Mouse (Mus musculus) myocyte (in vitro differentiated cells): Measurements from ENCODE around the gene Wdcp.

ENCODE experiments used
- E2F4 ChIP-seq: IDR thresholded peaks from one replicate; pipeline ENCODE4 v1.6.1; 2011; ENCODE audit warnings: mild to moderate bottlenecking, control low read depth, moderate library complexity; ENCODE audit not compliant: insufficient read depth
- MAX ChIP-seq: IDR thresholded peaks from one replicate; pipeline ENCODE4 v1.6.1; 2011; ENCODE audit warnings: low read depth, mild to moderate bottlenecking, control low read depth
- MYOD1 ChIP-seq, 3 experiments: IDR thresholded peaks; one replicate each; pipeline ENCODE4 v1.6.1; 2011; ENCODE audit warnings: control low read depth in 2 of 3, low read depth in 2 of 3, mild to moderate bottlenecking in 2 of 3, moderate library complexity in 1 of 3; ENCODE audit not compliant: insufficient read length in 2 of 3, control insufficient read depth in 1 of 3
- POLR2A ChIP-seq: IDR thresholded peaks from one replicate; pipeline ENCODE4 v1.6.1; 2011; ENCODE audit warnings: low read depth, mild to moderate bottlenecking, control low read depth, moderate library complexity; ENCODE audit not compliant: insufficient read length
- SRF ChIP-seq: IDR thresholded peaks from one replicate; pipeline ENCODE4 v1.6.1; 2011; ENCODE audit warnings: low read depth; ENCODE audit not compliant: control insufficient read depth, insufficient read length
- TCF12 ChIP-seq: IDR thresholded peaks from one replicate; pipeline ENCODE4 v1.6.1; 2011; ENCODE audit warnings: mild to moderate bottlenecking, control low read depth; ENCODE audit not compliant: poor library complexity, insufficient read depth, severe bottlenecking
- TCF3 ChIP-seq: IDR thresholded peaks from one replicate; pipeline ENCODE4 v1.6.1; 2011; ENCODE audit warnings: low read depth, control low read depth; ENCODE audit not compliant: insufficient read length
- USF1 ChIP-seq: IDR thresholded peaks from one replicate; pipeline ENCODE4 v1.6.1; 2011; ENCODE audit warnings: low read depth, mild to moderate bottlenecking, control low read depth, moderate library complexity

DNA sequence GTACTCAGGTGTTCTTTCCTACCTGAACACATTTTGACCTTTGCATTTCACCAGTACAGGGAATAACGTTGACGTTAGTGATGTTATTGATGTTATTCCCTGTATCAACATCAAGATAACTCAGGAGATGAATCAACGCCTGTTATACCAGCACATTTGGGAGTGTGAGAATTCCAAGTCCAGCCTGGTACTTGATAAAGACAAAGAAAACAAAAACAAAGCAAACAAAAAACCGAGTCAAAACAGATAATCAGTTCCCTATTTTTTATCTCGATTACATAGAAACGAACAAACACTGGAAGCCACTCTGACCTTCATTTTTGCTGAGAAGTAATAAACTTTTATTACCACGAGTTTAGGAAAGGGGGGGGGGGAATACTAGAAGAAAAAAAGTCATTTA lies 63.4 kb downstream of the Wdcp start:
- TF ChIP-seq POLR2A (no peak), E2F4 (no peak), TCF12 (no peak), MAX (no peak), MYOD1 (IDR thresholded peaks at IDR 0.05; ENCODE audit: control insufficient read depth in 1 of 3, insufficient read length in 2 of 3, low read depth in 2 of 3) (no peak), TCF3 (no peak), USF1 (no peak), SRF (no peak)
